Mouse (Mus musculus) midbrain, embryonic 11.5 days (tissue): ENCODE measurements around the gene Hydin. TPM values are rescaled to one million over a fixed set of nuclear protein-coding genes. Genes with fewer than 3 reads are reported as not detected.
"Not testable (repeated sequence)": the region's sequence is repeated elsewhere in the genome, so short reads cannot be mapped to it uniquely, and the experiment has no call there.

Experiments
- ATAC-seq: fragments of 200-750 bp; cut with Nextera tagmentation; 2 replicates; pipeline ENCODE4 v1.8.0; 2017; ENCODE audit warnings: moderate TSS enrichment, moderate library complexity; ENCODE audit not compliant: low FRiP score
- DNase-seq: peaks from one replicate; pipeline ENCODE4 v3.0.0; 2015; ENCODE audit warnings: low spot score; ENCODE audit errors: missing footprints
- H3K27ac ChIP-seq: fragments of 300-500 bp; sonication (generic); 2 replicates; pipeline ENCODE4 v1.5.1; 2014; ENCODE audit warnings: low read depth, low read length
- H3K27me3 ChIP-seq: fragments of 300-500 bp; sonication (generic); 2 replicates; pipeline ENCODE4 v1.6.1; 2014; ENCODE audit warnings: mild to moderate bottlenecking, low read length, moderate library complexity, mixed read lengths; ENCODE audit not compliant: control insufficient read depth, insufficient read depth
- H3K36me3 ChIP-seq: fragments of 300-500 bp; sonication (generic); 2 replicates; pipeline ENCODE4 v1.6.1; 2014; ENCODE audit warnings: mild to moderate bottlenecking, low read length, moderate library complexity, mixed read lengths; ENCODE audit not compliant: control insufficient read depth, insufficient read depth
- H3K4me1 ChIP-seq: fragments of 300-500 bp; sonication (generic); 2 replicates; pipeline ENCODE4 v1.6.1; 2014; ENCODE audit warnings: low read length; ENCODE audit not compliant: control insufficient read depth, insufficient read depth
- H3K4me2 ChIP-seq: fragments of 300-500 bp; sonication (generic); 2 replicates; pipeline ENCODE4 v1.6.1; 2014; ENCODE audit warnings: mild to moderate bottlenecking, moderate library complexity
- H3K4me3 ChIP-seq: fragments of 300-500 bp; sonication (generic); 2 replicates; pipeline ENCODE4 v1.5.1; 2014; ENCODE audit warnings: low read depth, low read length
- H3K9ac ChIP-seq: fragments of 300-500 bp; sonication (generic); 2 replicates; pipeline ENCODE4 v1.6.1; 2014; ENCODE audit warnings: low read length
- H3K9me3 ChIP-seq: fragments of 300-500 bp; sonication (generic); 2 replicates; pipeline ENCODE4 v1.6.1; 2016; ENCODE audit warnings: low read length; ENCODE audit not compliant: control insufficient read depth
- WGBS: fragments of 180-500 bp; shearing (Covaris S2); extraction: QIAGEN DNeasy Blood & Tissue Kit; methylation state at CpG from one replicate; pipeline ENCODE4 v1.1.7; 2014; 5-methylcytosine and 5-hydroxymethylcytosine counted together
- polyA plus RNA-seq: library from polyadenylated mRNA; unstranded; fragments of >200 nt; fragmentation: Nextera tagmentation; extraction: Ambion mirVana; gene quantifications from 2 replicates; pipeline ENCODE4 v1.2.1, GENCODE M21; 2014

Hydin gene
- polyA plus RNA-seq, 1 experiment from 2014 or later, result 0.18 TPM

- WGBS, result 81% methylated on average over 4 of the region's 4 CpGs
Measured at GRCm38 (mm10) chr8:110319586-110319985, 52.8 kb downstream of the Hydin start.

GRCm38 (mm10) chr8:110321446-110321845 lies 54.7 kb downstream of the Hydin start:
- H3K4me1 ChIP-seq, result no peaks in the 10 kb centered on the region
- DNase-seq, result no peak
- ATAC-seq, result no peak
- no peak overlapping the region for H3K27ac ChIP-seq
- no peak overlapping the region for H3K9ac ChIP-seq
- H3K4me3 ChIP-seq, result no peak overlapping the region
- 82% methylated on average over 2 of the region's 2 CpGs for WGBS
- no peak overlapping the region for H3K4me2 ChIP-seq
- H3K36me3 ChIP-seq, result no peaks in the 10 kb centered on the region
- no peaks in the 10 kb centered on the region for H3K27me3 ChIP-seq
- H3K9me3 ChIP-seq, result no peaks in the 10 kb centered on the region

More at GRCm38 (mm10) chr8:110319586-110319985, 52.8 kb downstream of the Hydin start:
- DNase-seq (no peak), ATAC-seq (no peak)
- no peaks in the 10 kb centered on the region for H3K36me3 ChIP-seq
- H3K9ac ChIP-seq, result no peak overlapping the region
- no peak overlapping the region for H3K4me2 ChIP-seq
- H3K4me1 ChIP-seq, result peaks cover 4% of the 10 kb centered on the region; the same call in 1 of the 2 replicates
- H3K27ac ChIP-seq, result no peak overlapping the region
- H3K9me3 ChIP-seq, result no peaks in the 10 kb centered on the region
- H3K4me3 ChIP-seq, result no peak overlapping the region
- H3K27me3 ChIP-seq, result no peaks in the 10 kb centered on the region

GRCm38 (mm10) chr8:110323981-110324574 lies 57.3 kb downstream of the Hydin start:
- Histone ChIP-seq H3K9ac (no peak overlapping the region), H3K4me3 (no peak overlapping the region), H3K4me2 (no peak overlapping the region), H3K4me1 (no peaks in the 10 kb centered on the region), H3K27me3 (no peaks in the 10 kb centered on the region), H3K27ac (no peak overlapping the region), H3K9me3 (no peaks in the 10 kb centered on the region), H3K36me3 (no peaks in the 10 kb centered on the region)
- no peak for ATAC-seq
- no peak for DNase-seq
- 86% methylated on average over 10 of the region's 10 CpGs for WGBS

- H3K36me3 ChIP-seq, ATAC-seq, H3K4me3 ChIP-seq, DNase-seq, H3K27ac ChIP-seq, H3K4me2 ChIP-seq, H3K27me3 ChIP-seq, H3K4me1 ChIP-seq, H3K9ac ChIP-seq, H3K9me3 ChIP-seq: not testable (repeated sequence)
Measured at GRCm38 (mm10) chr8:110327120-110327519, 60.3 kb downstream of the Hydin start.

GRCm38 (mm10) chr8:110333376-110333775 lies 66.6 kb downstream of the Hydin start:
- ATAC-seq (no peak), DNase-seq (no peak)
- H3K4me2 ChIP-seq, result no peak overlapping the region
- H3K9ac ChIP-seq, result no peak overlapping the region
- no peaks in the 10 kb centered on the region for H3K36me3 ChIP-seq
- WGBS, result 83% methylated on average over 7 of the region's 7 CpGs
- no peak overlapping the region for H3K27ac ChIP-seq
- H3K9me3 ChIP-seq, result no peaks in the 10 kb centered on the region
- H3K27me3 ChIP-seq, result no peaks in the 10 kb centered on the region
- H3K4me3 ChIP-seq, result no peak overlapping the region
- H3K4me1 ChIP-seq, result no peaks in the 10 kb centered on the region

GRCm38 (mm10) chr8:110339447-110339846 lies 72.7 kb downstream of the Hydin start:
- Histone ChIP-seq H3K9me3 (no peaks in the 10 kb centered on the region), H3K27ac (no peak overlapping the region), H3K36me3 (no peaks in the 10 kb centered on the region), H3K4me2 (no peak overlapping the region), H3K4me1 (no peaks in the 10 kb centered on the region), H3K27me3 (no peaks in the 10 kb centered on the region), H3K4me3 (no peak overlapping the region), H3K9ac (no peak overlapping the region)
- WGBS, result 79% methylated on average over 2 of the region's 2 CpGs
- DNase-seq, result no peak
- no peak for ATAC-seq

GRCm38 (mm10) chr8:110340090-110340703 lies 73.4 kb downstream of the Hydin start:
- DNase-seq, result no peak
- Histone ChIP-seq H3K27ac (no peak overlapping the region), H3K4me1 (no peaks in the 10 kb centered on the region), H3K4me3 (no peak overlapping the region), H3K4me2 (no peak overlapping the region), H3K27me3 (no peaks in the 10 kb centered on the region), H3K9me3 (no peaks in the 10 kb centered on the region), H3K9ac (no peak overlapping the region), H3K36me3 (no peaks in the 10 kb centered on the region)
- WGBS, result 89% methylated on average over 12 of the region's 12 CpGs
- no peak for ATAC-seq

GRCm38 (mm10) chr8:110345697-110346394 lies 79.1 kb downstream of the Hydin start:
- WGBS, result 91% methylated on average over 12 of the region's 12 CpGs
- H3K27ac ChIP-seq, result no peak overlapping the region
- no peak overlapping the region for H3K4me2 ChIP-seq
- H3K9ac ChIP-seq, result no peak overlapping the region
- H3K4me3 ChIP-seq, result no peak overlapping the region
- H3K4me1 ChIP-seq, result no peaks in the 10 kb centered on the region
- H3K36me3 ChIP-seq, result no peaks in the 10 kb centered on the region
- no peak for ATAC-seq
- no peak for DNase-seq
- no peaks in the 10 kb centered on the region for H3K9me3 ChIP-seq
- no peaks in the 10 kb centered on the region for H3K27me3 ChIP-seq

- no peak overlapping the region for H3K4me3 ChIP-seq
- H3K27me3 ChIP-seq, result no peaks in the 10 kb centered on the region
- WGBS, result 100% methylated on average over 1 of the region's 1 CpGs
- ATAC-seq (no peak), DNase-seq (no peak)
- no peaks in the 10 kb centered on the region for H3K9me3 ChIP-seq
- no peaks in the 10 kb centered on the region for H3K36me3 ChIP-seq
- no peak overlapping the region for H3K27ac ChIP-seq
- H3K4me2 ChIP-seq, result no peak overlapping the region
- H3K4me1 ChIP-seq, result no peaks in the 10 kb centered on the region
- no peak overlapping the region for H3K9ac ChIP-seq
Measured at GRCm38 (mm10) chr8:110346915-110347314, 80.1 kb downstream of the Hydin start.
